8 mouse cellular contexts compared by ENCODE assay signal in the genomic region with DNA sequence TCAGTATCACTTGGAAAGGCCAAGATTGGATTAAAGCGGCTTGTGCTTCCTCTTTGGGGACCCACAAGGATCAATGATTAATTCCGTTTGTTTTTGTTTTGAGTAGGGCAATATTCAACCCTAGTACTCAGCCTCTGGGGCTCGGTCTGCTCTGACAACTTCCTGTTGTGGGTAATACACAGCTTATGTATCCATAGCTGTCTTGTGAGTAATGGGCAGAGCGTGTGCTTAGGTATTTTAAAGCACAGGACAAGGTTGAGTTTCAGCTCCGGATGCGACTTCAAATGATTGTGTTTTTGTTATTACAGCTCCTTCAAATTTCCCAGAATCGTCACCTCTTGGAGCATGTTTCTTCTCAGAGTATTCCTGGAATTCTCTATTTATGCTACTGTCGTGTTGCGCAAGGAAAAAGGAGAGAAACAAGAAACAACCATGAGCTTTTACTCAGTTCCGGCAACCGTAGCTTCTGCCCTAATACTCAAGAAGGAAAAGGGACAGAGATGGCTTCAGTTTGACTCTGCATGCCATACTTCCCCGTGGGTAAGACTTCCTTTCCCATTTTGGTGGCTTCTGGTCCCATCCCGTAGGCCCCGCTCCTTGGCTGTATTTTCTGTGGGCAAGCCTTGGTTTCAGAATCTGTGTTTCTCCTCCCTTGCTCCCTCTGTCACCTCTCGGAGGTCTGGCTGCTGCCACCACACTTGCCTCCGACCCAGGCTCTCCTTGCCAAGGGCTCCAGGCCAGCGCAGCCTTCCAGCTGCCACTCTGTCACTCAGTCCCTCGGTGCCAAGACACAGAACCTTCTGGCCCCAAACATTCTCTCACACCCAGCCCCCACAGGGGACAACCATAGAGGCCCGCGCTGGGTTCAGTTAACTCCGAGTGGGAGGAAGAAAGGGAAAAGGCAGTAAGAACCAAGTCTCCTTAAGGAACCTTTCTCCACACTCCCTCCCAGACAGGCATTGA. TPM values are rescaled to one million over a fixed set of nuclear protein-coding genes. Genes with fewer than 3 reads are reported as not detected.
DNase-seq lines count a peak whose midpoint lies in the region; ATAC-seq lines count a peak whose summit lies in the region.

No protein-coding gene starts in this region.

- no peak overlapping the region for H3K27ac ChIP-seq in forebrain, embryonic 13.5 days
- H3K27ac ChIP-seq in forebrain, embryonic 12.5 days = no peak overlapping the region
- H3K27ac ChIP-seq in embryonic facial prominence, embryonic 10.5 days (replicated peaks) = peak overlapping the region; percentile 54; the same call in 1 of the 2 replicates

- H3K36me3 ChIP-seq in forebrain, embryonic 13.5 days (ENCODE audit: poor library complexity, severe bottlenecking) = no peaks in the 10 kb centered on the region
- no peaks in the 10 kb centered on the region for H3K36me3 ChIP-seq in forebrain, embryonic 12.5 days (replicated peaks)
- H3K36me3 ChIP-seq in embryonic facial prominence, embryonic 10.5 days (replicated peaks) = no peaks in the 10 kb centered on the region

- H3K9ac ChIP-seq in forebrain, embryonic 13.5 days = no peak overlapping the region
- H3K9ac ChIP-seq in forebrain, embryonic 12.5 days = no peak overlapping the region

- intact Hi-C loops in heart, postnatal 36 days (cut with DNase I) = no loop called here

- no peaks in the 10 kb centered on the region for H3K27me3 ChIP-seq in forebrain, embryonic 13.5 days
- peaks cover 9% of the 10 kb centered on the region; the same call in 1 of the 2 replicates for H3K27me3 ChIP-seq in forebrain, embryonic 12.5 days
- no peaks in the 10 kb centered on the region for H3K27me3 ChIP-seq in embryonic facial prominence, embryonic 10.5 days (replicated peaks; ENCODE audit: low read depth, poor library complexity, severe bottlenecking)

- no peak overlapping the region for H3K4me2 ChIP-seq in forebrain, embryonic 13.5 days
- H3K4me2 ChIP-seq in forebrain, embryonic 12.5 days = no peak overlapping the region

- H3K4me1 ChIP-seq in forebrain, embryonic 13.5 days = 0 out of 2 replicates have a peak, but pooled peaks cover 3% of the 10 kb centered on the region
- no peaks in the 10 kb centered on the region for H3K4me1 ChIP-seq in forebrain, embryonic 12.5 days
- peaks cover 14% of the 10 kb centered on the region for H3K4me1 ChIP-seq in embryonic facial prominence, embryonic 10.5 days

- H3K4me3 ChIP-seq in forebrain, embryonic 13.5 days = no peak overlapping the region
- H3K4me3 ChIP-seq in forebrain, embryonic 12.5 days (replicated peaks) = no peak overlapping the region
- H3K4me3 ChIP-seq in embryonic facial prominence, embryonic 10.5 days = no peak overlapping the region

- ATAC-seq in forebrain, embryonic 13.5 days = peak; percentile 67; the same call in 1 of the 2 replicates
- ATAC-seq in forebrain, embryonic 12.5 days (ENCODE audit: low FRiP score) = no peak
- no peak for ATAC-seq in monocyte, adult 5-6 weeks (replicated peaks; ENCODE audit: insufficient number of reproducible peaks, low FRiP score, low TSS enrichment, poor library complexity, severe bottlenecking)

- DNase-seq in CD4-positive helper T cell, adult 2 months (ENCODE audit: low read depth, low spot score) = peak; percentile 39
- no peak for DNase-seq in embryonic facial prominence, embryonic 10.5 days (ENCODE audit: low spot score)
- DNase-seq in heart, postnatal 36 days = peak; percentile 75 to 77
- DNase-seq in lung, postnatal 10 days = peak; percentile 92
- no peak for DNase-seq in neural tube, embryonic 10.5 days (ENCODE audit: extremely low spot score, low spot score)

- 84% methylated on average over 21 of the region's 21 CpGs for WGBS in forebrain, embryonic 13.5 days
- WGBS in forebrain, embryonic 12.5 days = 83% methylated on average over 21 of the region's 21 CpGs
- WGBS in embryonic facial prominence, embryonic 10.5 days = 78% methylated on average over 21 of the region's 21 CpGs

- H3K9me3 ChIP-seq in forebrain, embryonic 13.5 days (replicated peaks) = no peaks in the 10 kb centered on the region
- H3K9me3 ChIP-seq in forebrain, embryonic 12.5 days = no peaks in the 10 kb centered on the region
- no peaks in the 10 kb centered on the region for H3K9me3 ChIP-seq in embryonic facial prominence, embryonic 10.5 days

RNA-seq across cellular contexts. Expression of gene Ier5, which starts 22.8 kb away (rescaled TPM):
- 8.6 and 12.2 TPM in 2 replicates for polyA plus RNA-seq in forebrain, embryonic 13.5 days (2015; fragmentation: Nextera tagmentation; extraction: Ambion mirVana)
- polyA plus RNA-seq in forebrain, embryonic 12.5 days (2016; fragmentation: Nextera tagmentation; extraction: Ambion mirVana) = 15.2 and 19.2 TPM in 2 replicates
- polyA plus RNA-seq in embryonic facial prominence, embryonic 10.5 days (2016; fragmentation: Nextera tagmentation; extraction: Ambion mirVana) = 4.4 TPM in 2 replicates
- total RNA-seq in heart, postnatal 36 days (2021) = 10 to 100 TPM; 13.2 to 15.5 TPM
- total RNA-seq in monocyte, adult 5-6 weeks (2017) = 118 to 240 TPM (median 139 TPM) in 3 replicates

RNA-seq across cellular contexts. Expression of gene Mr1, which starts 24.4 kb away (rescaled TPM):
- polyA plus RNA-seq in forebrain, embryonic 13.5 days (2015; fragmentation: Nextera tagmentation; extraction: Ambion mirVana) = 0.50 and 0.52 TPM in 2 replicates
- 0.85 and 1.3 TPM in 2 replicates for polyA plus RNA-seq in forebrain, embryonic 12.5 days (2016; fragmentation: Nextera tagmentation; extraction: Ambion mirVana)
- 1.2 and 1.4 TPM in 2 replicates for polyA plus RNA-seq in embryonic facial prominence, embryonic 10.5 days (2016; fragmentation: Nextera tagmentation; extraction: Ambion mirVana)
- total RNA-seq in heart, postnatal 36 days (2021) = 1 to 10 TPM; 6.4 to 8.5 TPM
- total RNA-seq in monocyte, adult 5-6 weeks (2017) = 8.6 to 21.8 TPM (median 18.3 TPM) in 3 replicates

RNA-seq across cellular contexts. Expression of gene Stx6, which starts 36.3 kb away (rescaled TPM):
- polyA plus RNA-seq in forebrain, embryonic 13.5 days (2015; fragmentation: Nextera tagmentation; extraction: Ambion mirVana) = 114 and 115 TPM in 2 replicates
- polyA plus RNA-seq in forebrain, embryonic 12.5 days (2016; fragmentation: Nextera tagmentation; extraction: Ambion mirVana) = 113 and 124 TPM in 2 replicates
- polyA plus RNA-seq in embryonic facial prominence, embryonic 10.5 days (2016; fragmentation: Nextera tagmentation; extraction: Ambion mirVana) = 85.0 and 88.9 TPM in 2 replicates
- 10 to 100 TPM; 19.9 to 23.8 TPM for total RNA-seq in heart, postnatal 36 days (2021)
- total RNA-seq in monocyte, adult 5-6 weeks (2017) = 54.9 to 89.5 TPM (median 66.6 TPM) in 3 replicates

Comparison
In these comparisons a context has a peak if more than half of its experiments do, and no peak if none do; other contexts are left out.
1. DNase-seq: peak in CD4-positive helper T cell, adult 2 months (single experiment), heart, postnatal 36 days (2 of 2) and lung, postnatal 10 days (single experiment); none in embryonic facial prominence, embryonic 10.5 days (single experiment) and neural tube, embryonic 10.5 days (single experiment).